Mouse (Mus musculus): ENCODE results near the gene Rrp12.

Rrp12 gene

GRCm38 (mm10) chr19:41847992-41848851 is 47.8 kb downstream of the Rrp12 start, which contains the start of gene Frat2:
Gene Frat2 (minus strand): TSS chr19:41848132.
- peak; percentile 87 for DNase-seq (ENCODE audit: low spot score)

GRCm38 (mm10) chr19:41847614-41847991 is 48.4 kb downstream of the Rrp12 start:
- DNase-seq (ENCODE audit: low spot score): peak; percentile 52

GRCm38 (mm10) chr19:41847091-41847581 is 48.8 kb downstream of the Rrp12 start:
- peak; percentile 36 for DNase-seq (ENCODE audit: low spot score)

- peak; percentile 37 for DNase-seq (ENCODE audit: low spot score)
These were observed 49.4 kb downstream of the Rrp12 start for GRCm38 (mm10) chr19:41846366-41847090.

GRCm38 (mm10) chr19:41844345-41844744 is 51.6 kb downstream of the Rrp12 start:
- no peak for DNase-seq (ENCODE audit: low spot score)

GRCm38 (mm10) chr19:41842706-41843105 is 53.3 kb downstream of the Rrp12 start:
- DNase-seq (ENCODE audit: low spot score): no peak

- DNase-seq (ENCODE audit: low spot score): no peak
These were observed 53.8 kb downstream of the Rrp12 start for GRCm38 (mm10) chr19:41842196-41842595.

- no peak for DNase-seq (ENCODE audit: low spot score)
These were observed 54.7 kb downstream of the Rrp12 start for GRCm38 (mm10) chr19:41841105-41841750.

GRCm38 (mm10) chr19:41839685-41840084 is 56.3 kb downstream of the Rrp12 start:
- DNase-seq (ENCODE audit: low spot score): no peak

- DNase-seq (ENCODE audit: low spot score): no peak
These were observed 57.2 kb downstream of the Rrp12 start for GRCm38 (mm10) chr19:41838808-41839207.

GRCm38 (mm10) chr19:41837917-41838261 is 58.1 kb downstream of the Rrp12 start:
- no peak for DNase-seq (ENCODE audit: low spot score)

- no peak for DNase-seq (ENCODE audit: low spot score)
These were observed 58.6 kb downstream of the Rrp12 start for GRCm38 (mm10) chr19:41837194-41837916.

- DNase-seq (ENCODE audit: low spot score): no peak
These were observed 59.3 kb downstream of the Rrp12 start for GRCm38 (mm10) chr19:41836719-41837118.

GRCm38 (mm10) chr19:41835816-41836215 is 60.2 kb downstream of the Rrp12 start:
- peak; percentile 51 for DNase-seq (ENCODE audit: low spot score)

- DNase-seq (ENCODE audit: low spot score): no peak
These were observed 60.6 kb downstream of the Rrp12 start for GRCm38 (mm10) chr19:41835407-41835806.

GRCm38 (mm10) chr19:41832501-41833201 is 63.3 kb downstream of the Rrp12 start:
- DNase-seq (ENCODE audit: low spot score): no peak

GRCm38 (mm10) chr19:41831718-41832391 is 64.1 kb downstream of the Rrp12 start:
- DNase-seq (ENCODE audit: low spot score): no peak

- DNase-seq (ENCODE audit: low spot score): peak; percentile 74
These were observed 64.8 kb downstream of the Rrp12 start for GRCm38 (mm10) chr19:41831101-41831570.

GRCm38 (mm10) chr19:41830106-41831031 is 65.6 kb downstream of the Rrp12 start:
- peak; percentile 52 for DNase-seq (ENCODE audit: low spot score)
